ENCODE assay signal across 9 mouse cellular contexts in the genomic region with DNA sequence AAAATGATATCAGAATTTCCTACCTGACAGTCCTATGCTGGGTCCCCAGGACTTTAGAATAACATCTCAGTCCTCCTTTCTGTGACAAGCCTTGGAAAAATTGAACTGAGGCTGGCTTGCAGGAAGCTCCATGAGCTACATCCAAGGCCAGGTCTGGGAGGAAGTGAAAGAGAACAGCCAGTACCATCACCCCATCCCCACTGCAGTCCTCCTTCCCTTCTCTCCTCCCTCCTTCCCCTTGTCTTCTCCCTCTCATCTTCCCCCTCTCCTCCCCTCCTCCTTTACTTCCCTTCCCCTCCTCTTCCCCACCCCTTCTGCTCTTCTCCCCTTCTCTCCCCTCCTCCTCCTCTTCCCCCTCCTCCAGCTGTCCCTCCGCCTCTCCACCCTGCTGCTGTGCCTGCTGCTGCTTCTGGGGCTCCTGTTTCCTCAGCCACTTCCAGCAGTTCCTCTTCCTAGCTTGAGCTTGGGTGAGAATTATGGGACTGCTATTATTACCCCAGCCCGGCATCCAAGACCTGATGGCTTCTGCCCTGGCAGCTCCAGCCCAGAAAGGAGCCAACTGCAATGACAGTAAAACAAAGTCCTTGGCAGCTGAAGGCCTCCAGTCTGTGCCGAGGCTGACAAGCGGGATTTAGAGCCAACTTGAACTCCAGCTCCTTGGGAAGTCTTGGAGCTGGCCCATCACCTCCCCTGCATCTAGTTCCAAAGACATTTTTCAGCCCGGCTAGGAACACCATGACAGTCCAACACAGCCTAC.
DNase-seq lines count a peak whose midpoint lies in the region; ATAC-seq and TF ChIP-seq lines count a peak whose summit lies in the region.
"Had no signal": no experiment of that assay in that cellular context is flagged by ENCODE, and none has a peak within 500 bp of the region (broad histone marks: within the 10 kb centered on the region; RNA-seq: fewer than 3 reads in every experiment).

No protein-coding gene starts in this region.

- WGBS in kidney, embryonic 15.5 days: 29% methylated on average over 5 of the region's 5 CpGs
- 43% methylated on average over 5 of the region's 5 CpGs for WGBS in limb, embryonic 14.5 days

- H3K9me3 ChIP-seq in kidney, embryonic 15.5 days (replicated peaks): 0 out of 2 replicates have a peak, but pooled peaks cover 8% of the 10 kb centered on the region
- peaks cover 9% of the 10 kb centered on the region for H3K9me3 ChIP-seq in limb, embryonic 14.5 days (ENCODE audit: control insufficient read depth, low read length)
- H3K9me3 ChIP-seq: heart, embryonic 15.5 days had no signal

- H3K36me3 ChIP-seq in kidney, embryonic 15.5 days: no peaks in the 10 kb centered on the region
- no peaks in the 10 kb centered on the region for H3K36me3 ChIP-seq in limb, embryonic 14.5 days (ENCODE audit: control insufficient read depth, insufficient read depth, low read length)
- H3K36me3 ChIP-seq: heart, embryonic 15.5 days had no signal

- no peak overlapping the region for H3K4me2 ChIP-seq in kidney, embryonic 15.5 days
- H3K4me2 ChIP-seq in limb, embryonic 14.5 days (replicated peaks; ENCODE audit: low read depth, low read length, severe bottlenecking): no peak overlapping the region
- H3K4me2 ChIP-seq: heart, embryonic 15.5 days had no signal

- ATAC-seq in kidney, embryonic 15.5 days (replicated peaks; ENCODE audit: low FRiP score): peak; percentile 56; the same call in 1 of the 2 replicates
- ATAC-seq in limb, embryonic 14.5 days (ENCODE audit: low FRiP score, low read depth): no peak
- ATAC-seq in monocyte, adult 5-6 weeks (replicated peaks; ENCODE audit: insufficient number of reproducible peaks, low FRiP score, low TSS enrichment, poor library complexity, severe bottlenecking): no peak

- H3K4me1 ChIP-seq in kidney, embryonic 15.5 days: peaks cover 16% of the 10 kb centered on the region
- H3K4me1 ChIP-seq in limb, embryonic 14.5 days (ENCODE audit: control insufficient read depth, insufficient read depth, low read length): 0 out of 2 replicates have a peak, but pooled peaks cover 3% of the 10 kb centered on the region
- H3K4me1 ChIP-seq: heart, embryonic 15.5 days had no signal

- H3K9ac ChIP-seq in kidney, embryonic 15.5 days: no peak overlapping the region
- no peak overlapping the region for H3K9ac ChIP-seq in limb, embryonic 14.5 days (ENCODE audit: low read depth, low read length, severe bottlenecking)
- H3K9ac ChIP-seq: heart, embryonic 15.5 days had no signal

- TF ChIP-seq POLR2A in limb, embryonic 14.5 days (IDR thresholded peaks at IDR 0.05; ENCODE audit: borderline replicate concordance, extremely low read depth, insufficient read depth, insufficient read length): no peak

- DNase-seq in adrenal gland, adult (ENCODE audit: inconsistent age in 2 of 2, low spot score in 1 of 2): peak; percentile 82 to 88
- DNase-seq in adrenal gland, postnatal 14 days: peak; percentile 80
- DNase-seq in frontal cortex, postnatal 14 days (ENCODE audit: low spot score in 2 of 2): peak; percentile 23 to 39
- peak; percentile 33 for DNase-seq in limb, embryonic 14.5 days (ENCODE audit: low spot score)
- peak; percentile 14 to 43 for DNase-seq in right cerebral cortex, postnatal 36 days (ENCODE audit: low spot score in 2 of 2)

- H3K27me3 ChIP-seq in kidney, embryonic 15.5 days: peaks cover 13% of the 10 kb centered on the region; the same call in 1 of the 2 replicates
- H3K27me3 ChIP-seq in limb, embryonic 14.5 days (ENCODE audit: control insufficient read depth, insufficient read depth, low read length): peaks cover 33% of the 10 kb centered on the region
- H3K27me3 ChIP-seq: heart, embryonic 15.5 days had no signal

- H3K27ac ChIP-seq in kidney, embryonic 15.5 days: no peak overlapping the region
- H3K27ac ChIP-seq in limb, embryonic 14.5 days (replicated peaks; ENCODE audit: low read depth, low read length): no peak overlapping the region
- H3K27ac ChIP-seq: heart, embryonic 15.5 days had no signal

- H3K4me3 ChIP-seq in kidney, embryonic 15.5 days (replicated peaks): no peak overlapping the region
- H3K4me3 ChIP-seq in limb, embryonic 14.5 days (replicated peaks; ENCODE audit: low read length): no peak overlapping the region
- H3K4me3 ChIP-seq: heart, embryonic 15.5 days; myocyte had no signal

Comparison
In these comparisons a context has a peak if more than half of its experiments do, and no peak if none do; other contexts are left out.
1. DNase-seq: peak in every context shown above with its lines; median percentile 85 in adrenal gland, adult; 80 in adrenal gland, postnatal 14 days; 33 in limb, embryonic 14.5 days; 31 in frontal cortex, postnatal 14 days; 28 in right cerebral cortex, postnatal 36 days.